Mouse (Mus musculus): ENCODE results near the gene Cwc25.

- TF ChIP-seq CTCF (IDR thresholded peaks at IDR 0.05; ENCODE audit: extremely low read depth, insufficient read depth, insufficient read length, insufficient replicate concordance) (no peak), POLR2A (IDR thresholded peaks at IDR 0.05; ENCODE audit: low read depth, low read length) (no peak)
Measured at GRCm38 (mm10) chr11:97813085-97813484, 46.7 kb upstream of the Cwc25 start.
